8 mouse cellular contexts compared by ENCODE assay signal in genomic region chr11:46310647-46311063, GRCm38 (mm10). TPM values are rescaled to one million over a fixed set of nuclear protein-coding genes. Genes with fewer than 3 reads are reported as not detected.
DNase-seq lines count a peak whose midpoint lies in the region; ATAC-seq and TF ChIP-seq lines count a peak whose summit lies in the region.

No protein-coding gene starts in this region.

- peaks cover 30% of the 10 kb centered on the region for H3K4me1 ChIP-seq in liver, postnatal 0 days (ENCODE audit: insufficient read depth)

- peak overlapping the region; percentile 66 for H3K27ac ChIP-seq in liver, postnatal 0 days (ENCODE audit: low read depth)

- peak; percentile 63 for DNase-seq in cerebellum, adult 9-10 months
- DNase-seq in cerebellum, adult 8-10 months = no peak
- DNase-seq in thymus, postnatal 25 days = peak; percentile 22
- DNase-seq in thymus, postnatal 10 days (ENCODE audit: low spot score in 2 of 2) = no peak
- no peak for DNase-seq in liver, postnatal 0 days
- no peak for DNase-seq in urinary bladder, postnatal 10 days (ENCODE audit: low spot score)
- DNase-seq in heart, adult 9 months (ENCODE audit: low spot score in 2 of 2) = no peak

- H3K9me3 ChIP-seq in liver, postnatal 0 days (ENCODE audit: low read length) = no peaks in the 10 kb centered on the region

- no peak for TF ChIP-seq EP300 in liver, postnatal 0 days (IDR thresholded peaks at IDR 0.05; ENCODE audit: low read depth)

- H3K4me3 ChIP-seq in liver, postnatal 0 days (ENCODE audit: low read depth, low read length) = peak overlapping the region; percentile 69

- 43% methylated on average over 5 of the region's 5 CpGs for WGBS in liver, postnatal 0 days (ENCODE audit: insufficient replicate concordance)

- TF ChIP-seq CTCF in liver, postnatal 0 days (IDR thresholded peaks at IDR 0.05; ENCODE audit: low read depth) = no peak

- no peak for ATAC-seq in liver, postnatal 0 days
- no peak for ATAC-seq in activated CD4-positive, CD25-positive, alpha-beta regulatory T cell, adult 4 months

- H3K9ac ChIP-seq in liver, postnatal 0 days (replicated peaks) = peak overlapping the region; percentile 78

- no peaks in the 10 kb centered on the region; the same call in 1 of the 2 replicates for H3K36me3 ChIP-seq in liver, postnatal 0 days (replicated peaks; ENCODE audit: insufficient read depth, low read length)

- peak overlapping the region; percentile 78 for H3K4me2 ChIP-seq in liver, postnatal 0 days (ENCODE audit: low read depth, low read length)

- H3K27me3 ChIP-seq in liver, postnatal 0 days (ENCODE audit: insufficient read depth, low read length) = 0 out of 2 replicates have a peak, but pooled peaks cover 5% of the 10 kb centered on the region

RNA-seq across cellular contexts. Expression of gene Cyfip2, which starts 2.0 kb away (rescaled TPM):
- 4.8 and 6.1 TPM in 2 replicates for polyA plus RNA-seq in liver, postnatal 0 days (2015; fragmentation: Nextera tagmentation; extraction: Ambion mirVana)
- 10 to 100 TPM; 66.7 to 74.4 TPM for polyA plus RNA-seq in activated CD4-positive, CD25-positive, alpha-beta regulatory T cell, adult 4 months (2017; shearing (Covaris generic))

Comparison
In these comparisons a context has a peak if more than half of its experiments do, and no peak if none do; other contexts are left out.
1. DNase-seq: peak in cerebellum, adult 9-10 months (single experiment) and thymus, postnatal 25 days (single experiment); none in cerebellum, adult 8-10 months (single experiment), thymus, postnatal 10 days (0 of 2), liver, postnatal 0 days (single experiment), urinary bladder, postnatal 10 days (single experiment) and heart, adult 9 months (0 of 2).